11 mouse cellular contexts compared by ENCODE assay signal in the genomic region with DNA sequence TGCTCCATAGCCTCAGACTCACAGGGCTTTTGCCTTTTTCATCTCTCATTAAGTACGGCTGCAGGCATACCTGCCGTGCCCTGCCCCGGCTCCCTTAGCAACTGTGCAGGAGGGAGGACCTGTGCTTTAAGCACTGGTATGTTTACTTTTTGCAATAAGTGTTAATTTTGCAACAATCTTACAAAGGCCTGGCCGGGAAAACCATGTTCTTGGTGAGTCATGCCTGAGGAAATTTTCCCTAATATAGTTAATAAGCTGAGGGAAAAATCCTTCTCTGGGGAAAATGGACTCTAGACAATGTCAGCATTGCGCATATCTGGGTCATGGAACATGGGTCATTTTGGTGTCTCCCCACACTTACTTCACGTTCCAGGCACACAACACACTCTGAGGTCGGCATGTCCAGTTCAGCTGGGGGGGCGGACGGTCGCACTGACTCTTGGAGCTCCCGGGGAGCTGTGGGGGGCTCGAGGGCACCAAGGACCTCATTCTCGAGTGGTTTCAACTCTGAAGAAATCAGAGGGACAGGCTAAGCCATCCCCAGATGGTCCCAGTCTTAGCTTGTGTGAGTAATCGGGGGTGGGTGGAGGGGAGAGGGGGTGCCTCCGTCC. TPM values are rescaled to one million over a fixed set of nuclear protein-coding genes. Genes with fewer than 3 reads are reported as not detected.
DNase-seq lines count a peak whose midpoint lies in the region; ATAC-seq and TF ChIP-seq lines count a peak whose summit lies in the region.
"Had no signal": no experiment of that assay in that cellular context is flagged by ENCODE, and none has a peak within 500 bp of the region (broad histone marks: within the 10 kb centered on the region; RNA-seq: fewer than 3 reads in every experiment).

No protein-coding gene starts in this region.

- H3K36me3 ChIP-seq in intestine, embryonic 14.5 days (ENCODE audit: control insufficient read depth, insufficient read depth, low read length): peaks cover 34% of the 10 kb centered on the region
- H3K36me3 ChIP-seq in intestine, postnatal 0 days (ENCODE audit: control insufficient read depth, insufficient read depth): peaks cover 40% of the 10 kb centered on the region

- no peaks in the 10 kb centered on the region for H3K27me3 ChIP-seq in intestine, embryonic 14.5 days (replicated peaks; ENCODE audit: control insufficient read depth, insufficient read depth, low read length)
- H3K27me3 ChIP-seq in intestine, postnatal 0 days (replicated peaks; ENCODE audit: control insufficient read depth, insufficient read depth, low read length): no peaks in the 10 kb centered on the region
- H3K27me3 ChIP-seq: heart, embryonic 12.5 days; neural tube, embryonic 12.5 days had no signal

- no peak overlapping the region for H3K27ac ChIP-seq in intestine, embryonic 14.5 days (ENCODE audit: low read depth)
- H3K27ac ChIP-seq in intestine, postnatal 0 days (ENCODE audit: low read depth, low read length): no peak overlapping the region
- H3K27ac ChIP-seq: midbrain, embryonic 10.5 days; neural tube, embryonic 12.5 days had no signal

- no peaks in the 10 kb centered on the region for H3K4me1 ChIP-seq in intestine, embryonic 14.5 days (replicated peaks; ENCODE audit: control insufficient read depth, insufficient read depth, low read length)
- H3K4me1 ChIP-seq in intestine, postnatal 0 days (replicated peaks; ENCODE audit: control insufficient read depth, insufficient read depth, low read length): no peaks in the 10 kb centered on the region
- H3K4me1 ChIP-seq: heart, embryonic 12.5 days; neural tube, embryonic 12.5 days had no signal

- H3K9ac ChIP-seq in intestine, embryonic 14.5 days (ENCODE audit: low read length): no peak overlapping the region
- no peak overlapping the region for H3K9ac ChIP-seq in intestine, postnatal 0 days (ENCODE audit: low read depth, low read length)
- H3K9ac ChIP-seq: heart, embryonic 12.5 days; neural tube, embryonic 12.5 days had no signal

- peak; percentile 4; the same call in 1 of the 2 replicates for ATAC-seq in intestine, embryonic 14.5 days (replicated peaks; ENCODE audit: low FRiP score, low TSS enrichment, low read depth)
- no peak for ATAC-seq in intestine, postnatal 0 days
- ATAC-seq in inflammation-experienced regulatory T-cells, adult 6 months: no peak

- no peak overlapping the region for H3K4me3 ChIP-seq in intestine, embryonic 14.5 days (ENCODE audit: low read depth, low read length)
- no peak overlapping the region for H3K4me3 ChIP-seq in intestine, postnatal 0 days (ENCODE audit: low read depth, low read length)
- H3K4me3 ChIP-seq: heart, embryonic 12.5 days; midbrain, embryonic 10.5 days; neural tube, embryonic 12.5 days had no signal

- 68% methylated on average over 15 of the region's 15 CpGs for WGBS in intestine, embryonic 14.5 days
- WGBS in intestine, postnatal 0 days: 66% methylated on average over 15 of the region's 15 CpGs

- no peak overlapping the region for H3K4me2 ChIP-seq in intestine, embryonic 14.5 days (ENCODE audit: low read length)
- no peak overlapping the region for H3K4me2 ChIP-seq in intestine, postnatal 0 days (replicated peaks; ENCODE audit: low read depth)
- H3K4me2 ChIP-seq: heart, embryonic 12.5 days; neural tube, embryonic 12.5 days had no signal

- H3K9me3 ChIP-seq in intestine, embryonic 14.5 days (ENCODE audit: control insufficient read depth, low read length): no peaks in the 10 kb centered on the region
- H3K9me3 ChIP-seq in intestine, postnatal 0 days (ENCODE audit: control insufficient read depth): no peaks in the 10 kb centered on the region
- H3K9me3 ChIP-seq: heart, embryonic 12.5 days; midbrain, embryonic 10.5 days; neural tube, embryonic 12.5 days had no signal

- no peak for TF ChIP-seq CTCF in intestine, postnatal 0 days (IDR thresholded peaks at IDR 0.05; ENCODE audit: low read depth)

- no peak for DNase-seq in intestine, embryonic 14.5 days (ENCODE audit: low spot score)
- DNase-seq in brain, adult 2 months (ENCODE audit: low read depth, low spot score): peak; percentile 21
- DNase-seq in gonadal fat pad, adult 2 months (ENCODE audit: low read depth): peak; percentile 68
- DNase-seq in lung, postnatal 25 days (ENCODE audit: low spot score): peak; percentile 82
- no peak for DNase-seq in right cerebral cortex, adult 18-20 months
- no peak for DNase-seq in Muller cell, postnatal 12 days (ENCODE audit: inconsistent ontology term)

RNA-seq across cellular contexts. Expression of a gene that starts 33.6 kb away (rescaled TPM):
- polyA plus RNA-seq in intestine, embryonic 14.5 days (2014; fragmentation: Nextera tagmentation; extraction: Ambion mirVana): 259 and 272 TPM in 2 replicates
- 90.6 and 103 TPM in 2 replicates for polyA plus RNA-seq in intestine, postnatal 0 days (2015; fragmentation: Nextera tagmentation; extraction: Ambion mirVana)
- 226 and 300 TPM in 2 replicates for polyA plus RNA-seq in gonadal fat pad, adult 2 months (2012; rRNA removed)
- 100 to 1,000 TPM in 1 of 3 experiments, 10 to 100 TPM in 2; 18.9 to 858 (median 48.2) TPM for polyA plus RNA-seq in inflammation-experienced regulatory T-cells, adult 6 months (2017; shearing (Covaris generic))

RNA-seq across cellular contexts. Expression of a gene that starts 33.7 kb away (rescaled TPM):
- 7.0 and 7.9 TPM in 2 replicates for polyA plus RNA-seq in intestine, embryonic 14.5 days (2014; fragmentation: Nextera tagmentation; extraction: Ambion mirVana)
- polyA plus RNA-seq in intestine, postnatal 0 days (2015; fragmentation: Nextera tagmentation; extraction: Ambion mirVana): 4.3 and 4.4 TPM in 2 replicates
- polyA plus RNA-seq in gonadal fat pad, adult 2 months (2012; rRNA removed): 18.6 and 19.3 TPM in 2 replicates
- polyA plus RNA-seq in inflammation-experienced regulatory T-cells, adult 6 months (2017; shearing (Covaris generic)): 1 to 10 TPM; 4.2 to 7.3 (median 7.3) TPM

RNA-seq across cellular contexts. Expression of a gene that starts 51.8 kb away (rescaled TPM):
- polyA plus RNA-seq in intestine, embryonic 14.5 days (2014; fragmentation: Nextera tagmentation; extraction: Ambion mirVana): 22.3 and 25.2 TPM in 2 replicates
- 13.9 and 15.3 TPM in 2 replicates for polyA plus RNA-seq in intestine, postnatal 0 days (2015; fragmentation: Nextera tagmentation; extraction: Ambion mirVana)
- polyA plus RNA-seq in gonadal fat pad, adult 2 months (2012; rRNA removed): 41.8 and 48.6 TPM in 2 replicates
- 1 to 10 TPM in 1 of 3 experiments, under 1 TPM in 2; 0.15 to 3.2 (median 0.90) TPM for polyA plus RNA-seq in inflammation-experienced regulatory T-cells, adult 6 months (2017; shearing (Covaris generic))

RNA-seq across cellular contexts. Expression of a gene that starts 54.2 kb away (rescaled TPM):
- polyA plus RNA-seq in intestine, embryonic 14.5 days (2014; fragmentation: Nextera tagmentation; extraction: Ambion mirVana): 10.3 and 13.6 TPM in 2 replicates
- polyA plus RNA-seq in intestine, postnatal 0 days (2015; fragmentation: Nextera tagmentation; extraction: Ambion mirVana): 48.7 and 50.2 TPM in 2 replicates
- polyA plus RNA-seq in gonadal fat pad, adult 2 months (2012; rRNA removed): 52.5 and 53.7 TPM in 2 replicates
- 1 to 10 TPM; 2.0 to 5.0 (median 2.5) TPM for polyA plus RNA-seq in inflammation-experienced regulatory T-cells, adult 6 months (2017; shearing (Covaris generic))

Comparison
In these comparisons a context has a peak if more than half of its experiments do, and no peak if none do; other contexts are left out.
1. DNase-seq: peak in brain, adult 2 months (single experiment), gonadal fat pad, adult 2 months (single experiment) and lung, postnatal 25 days (single experiment); none in intestine, embryonic 14.5 days (single experiment), right cerebral cortex, adult 18-20 months (single experiment) and Muller cell, postnatal 12 days (single experiment).